Mouse (Mus musculus) G1E (cell line): ENCODE results near the gene Ccdc32. TPM values are rescaled to one million over a fixed set of nuclear protein-coding genes. Genes with fewer than 3 reads are reported as not detected.
A peak's percentile ranks its signal among the peaks of the same experiment; 100 is the strongest.

Experiments
- ATAC-seq: 2 replicates; pipeline ENCODE4 v1.8.0; 2016; ENCODE audit warnings: mild to moderate bottlenecking; ENCODE audit not compliant: insufficient number of reproducible peaks, poor library complexity, low FRiP score, severe bottlenecking; ENCODE audit errors: extremely low read depth
- DNase-seq: peaks from one replicate; pipeline ENCODE4 v3.0.0; 2012; ENCODE audit warnings: low spot score
- H3K27me3 ChIP-seq: 2 replicates; pipeline ENCODE4 v1.6.1; 2012; ENCODE audit warnings: mild to moderate bottlenecking, low read length, inconsistent platforms; ENCODE audit not compliant: insufficient read depth
- H3K36me3 ChIP-seq: replicated peaks from 2 replicates; pipeline ENCODE3; 2012; ENCODE audit warnings: mild to moderate bottlenecking, inconsistent platforms
- H3K4me1 ChIP-seq: 2 replicates; pipeline ENCODE4 v1.6.1; 2012; ENCODE audit warnings: low read depth, low read length, inconsistent platforms, mixed read lengths; ENCODE audit not compliant: insufficient read depth
- H3K4me3 ChIP-seq: 2 replicates; pipeline ENCODE4 v1.5.1; 2012; ENCODE audit warnings: low read depth, mild to moderate bottlenecking, inconsistent platforms, low read length, moderate library complexity, mixed read lengths
- H3K9me3 ChIP-seq: replicated peaks from 2 replicates; pipeline ENCODE4 v1.6.1; 2012; ENCODE audit warnings: inconsistent platforms
- CTCF ChIP-seq: IDR thresholded peaks from 2 replicates; pipeline ENCODE4 v1.5.1; 2012; ENCODE audit warnings: low read depth, low read length, inconsistent platforms, mixed read lengths
- GATA1 ChIP-seq: IDR thresholded peaks from 2 replicates; pipeline ENCODE4 v1.6.1; 2012; ENCODE audit warnings: borderline replicate concordance, low read length, inconsistent platforms, mixed read lengths
- GATA2 ChIP-seq: IDR thresholded peaks from 2 replicates; pipeline ENCODE4 v1.6.1; 2012; ENCODE audit warnings: low read depth, low read length, inconsistent platforms, borderline replicate concordance
- POLR2AphosphoS5 ChIP-seq: IDR thresholded peaks from 2 replicates; pipeline ENCODE4 v1.6.1; 2012; ENCODE audit warnings: low read depth, low read length, inconsistent platforms; ENCODE audit not compliant: insufficient replicate concordance
- TAL1 ChIP-seq: conservative IDR thresholded peaks from 2 replicates; pipeline ENCODE4 v1.6.1; 2012; ENCODE audit warnings: low read depth, low read length, inconsistent platforms, mixed read lengths
- polyA plus RNA-seq: library from polyadenylated mRNA; stranded (reverse); fragments of >175 nt; gene quantifications from 2 replicates; pipeline ENCODE4 v1.2.3, GENCODE M21; 2012
- total RNA-seq, 2 experiments: library from RNA; stranded (forward) in 1 of 2; stranded (reverse) in 1 of 2; fragments of 200-1000 nt in 1 of 2; fragments of >200 nt in 1 of 2; fragmentation: Nextera tagmentation in 1 of 2; gene quantifications; 2 replicates each; pipeline ENCODE4 v1.2.3; 2014 to 2017

The Ccdc32 gene
- total and polyA plus RNA-seq, 3 experiments = 13.7 to 28.1 (median 27.3) TPM

DNA sequence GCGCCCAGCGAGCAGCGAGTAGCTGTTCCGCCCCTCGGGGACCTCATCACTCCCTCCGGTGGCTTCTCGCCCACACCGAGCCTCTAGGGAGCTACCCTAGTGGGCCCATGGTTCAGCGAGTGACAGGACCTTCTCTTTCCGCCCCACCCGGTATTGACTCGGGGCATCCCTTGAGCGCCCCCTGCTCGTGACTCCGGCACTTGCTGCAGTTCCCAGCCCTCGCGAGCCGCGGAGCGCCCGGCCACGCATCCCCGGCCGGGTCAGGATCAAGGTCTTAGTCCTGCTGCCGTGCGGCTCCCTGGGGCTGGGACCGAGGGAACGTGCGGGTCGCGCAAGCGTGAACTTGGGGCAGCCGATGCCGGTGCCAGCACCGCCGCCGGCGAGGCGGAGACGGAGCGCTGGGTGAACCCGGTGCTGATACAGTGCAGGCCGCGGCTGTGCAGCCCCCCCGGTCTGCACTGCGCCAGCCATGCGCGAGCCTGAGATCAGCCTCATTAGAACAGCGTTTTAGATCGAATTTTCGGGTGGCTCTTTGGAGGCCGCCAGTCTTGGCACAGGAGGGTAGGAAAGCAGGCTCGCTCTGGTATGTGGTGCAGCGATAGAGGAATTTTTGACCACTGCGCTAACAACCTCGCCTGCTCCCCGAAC lies 52.8 kb downstream of the Ccdc32 start:
- H3K36me3 ChIP-seq = no peaks in the 10 kb centered on the region
- peaks cover 52% of the 10 kb centered on the region for H3K4me1 ChIP-seq
- no peaks in the 10 kb centered on the region for H3K9me3 ChIP-seq
- H3K27me3 ChIP-seq = peaks cover 7% of the 10 kb centered on the region
- DNase-seq (peak; percentile 95), ATAC-seq (peak; percentile 78)
- peak overlapping the region; percentile 73 for H3K4me3 ChIP-seq
- TF ChIP-seq GATA1 (no peak), TAL1 (no peak), POLR2AphosphoS5 (no peak), CTCF (peak; percentile 28; the same call in 1 of the 2 replicates), GATA2 (no peak)

DNA sequence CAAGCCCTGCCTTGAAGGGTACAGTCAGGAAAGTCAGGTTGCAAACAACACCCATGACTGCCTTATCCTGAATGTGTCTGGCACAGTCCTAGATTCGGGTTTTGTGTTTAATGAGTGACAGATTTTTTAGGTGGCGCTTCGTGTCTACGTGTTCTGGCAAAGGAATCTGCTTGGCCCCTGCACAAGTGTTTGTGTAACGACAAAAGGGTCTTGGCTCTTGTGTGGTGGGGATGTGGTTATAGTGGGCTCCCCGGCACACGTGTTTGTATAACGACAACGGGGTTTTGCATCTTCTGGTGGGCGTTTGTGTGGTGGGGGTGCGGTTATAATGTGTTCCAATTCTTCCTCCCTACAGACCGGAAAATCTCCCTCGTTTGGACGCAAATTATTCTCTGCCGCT lies 53.3 kb downstream of the Ccdc32 start:
- ATAC-seq (no peak), DNase-seq (no peak)
- Histone ChIP-seq H3K27me3 (peaks cover 5% of the 10 kb centered on the region), H3K4me3 (peak overlapping the region; percentile 73), H3K4me1 (peaks cover 52% of the 10 kb centered on the region), H3K36me3 (no peaks in the 10 kb centered on the region), H3K9me3 (no peaks in the 10 kb centered on the region)
- no peak for TF ChIP-seq TAL1
- TF ChIP-seq CTCF = no peak
- no peak for TF ChIP-seq GATA1
- TF ChIP-seq GATA2 = no peak
- no peak for TF ChIP-seq POLR2AphosphoS5

DNA sequence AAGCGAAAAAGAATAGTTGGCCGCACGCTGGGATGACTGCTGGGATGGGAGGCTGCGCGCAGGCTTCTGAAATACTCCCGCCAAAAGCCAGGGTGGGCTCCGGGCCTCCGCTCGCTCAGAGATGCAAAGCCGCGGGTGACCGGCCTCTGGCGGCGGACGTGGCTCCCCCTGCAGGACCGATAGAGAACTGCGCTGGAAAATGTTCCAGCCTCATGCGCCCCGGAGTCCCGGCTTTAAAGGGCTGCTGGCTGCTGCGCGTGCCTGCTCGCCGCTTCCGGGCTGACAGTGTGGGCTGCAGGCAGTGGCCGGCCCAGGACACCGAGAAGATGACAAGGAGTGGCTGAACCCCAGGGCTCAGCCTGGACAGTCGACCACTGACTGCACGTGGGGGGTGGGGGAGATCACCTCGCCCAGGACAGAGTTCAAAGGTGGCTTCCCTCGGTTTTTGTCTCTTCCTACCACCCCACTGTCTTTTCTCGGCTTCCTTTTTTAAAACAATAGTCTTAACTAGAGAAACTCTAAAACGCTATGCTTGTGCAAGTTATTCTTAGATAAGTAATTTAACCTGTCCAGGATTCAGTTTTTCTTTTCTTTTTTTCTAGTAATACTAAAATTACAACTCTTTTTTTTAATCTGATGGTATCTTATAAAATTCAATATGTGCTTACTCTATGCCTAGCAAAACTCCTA lies 56.4 kb downstream of the Ccdc32 start:
- TF ChIP-seq POLR2AphosphoS5 (no peak), GATA1 (no peak), GATA2 (no peak), CTCF (peak; percentile 62), TAL1 (no peak)
- H3K9me3 ChIP-seq = no peaks in the 10 kb centered on the region
- H3K27me3 ChIP-seq = no peaks in the 10 kb centered on the region
- peak; percentile 71 for ATAC-seq
- H3K4me3 ChIP-seq = peak overlapping the region; percentile 74
- H3K36me3 ChIP-seq = no peaks in the 10 kb centered on the region
- peaks cover 58% of the 10 kb centered on the region for H3K4me1 ChIP-seq
- DNase-seq = peak; percentile 77

DNA sequence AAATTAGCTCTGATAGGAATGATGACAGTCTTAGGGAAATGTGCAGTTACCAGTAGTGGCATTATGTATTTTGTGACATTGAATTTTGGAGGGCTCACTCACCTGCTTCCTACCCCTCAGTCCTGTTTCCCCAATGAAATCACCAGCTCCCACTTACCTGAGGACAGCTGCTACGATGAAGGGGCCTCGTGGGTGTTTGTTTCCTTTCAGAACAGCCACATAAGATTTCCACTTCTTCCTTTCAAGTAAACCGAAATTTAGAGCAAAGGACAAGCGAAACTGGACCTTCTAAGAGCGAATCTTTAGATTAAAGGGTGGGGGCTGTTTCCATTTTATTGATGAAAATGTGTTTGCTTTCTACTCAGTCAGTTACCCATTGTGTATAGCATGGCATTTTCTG lies 57.1 kb downstream of the Ccdc32 start:
- no peaks in the 10 kb centered on the region for H3K36me3 ChIP-seq
- H3K4me1 ChIP-seq = peaks cover 55% of the 10 kb centered on the region
- H3K4me3 ChIP-seq = no peak overlapping the region
- no peaks in the 10 kb centered on the region for H3K27me3 ChIP-seq
- TF ChIP-seq GATA1 (no peak), POLR2AphosphoS5 (no peak), GATA2 (no peak)
- no peak for DNase-seq
- no peak for ATAC-seq
- no peaks in the 10 kb centered on the region for H3K9me3 ChIP-seq

DNA sequence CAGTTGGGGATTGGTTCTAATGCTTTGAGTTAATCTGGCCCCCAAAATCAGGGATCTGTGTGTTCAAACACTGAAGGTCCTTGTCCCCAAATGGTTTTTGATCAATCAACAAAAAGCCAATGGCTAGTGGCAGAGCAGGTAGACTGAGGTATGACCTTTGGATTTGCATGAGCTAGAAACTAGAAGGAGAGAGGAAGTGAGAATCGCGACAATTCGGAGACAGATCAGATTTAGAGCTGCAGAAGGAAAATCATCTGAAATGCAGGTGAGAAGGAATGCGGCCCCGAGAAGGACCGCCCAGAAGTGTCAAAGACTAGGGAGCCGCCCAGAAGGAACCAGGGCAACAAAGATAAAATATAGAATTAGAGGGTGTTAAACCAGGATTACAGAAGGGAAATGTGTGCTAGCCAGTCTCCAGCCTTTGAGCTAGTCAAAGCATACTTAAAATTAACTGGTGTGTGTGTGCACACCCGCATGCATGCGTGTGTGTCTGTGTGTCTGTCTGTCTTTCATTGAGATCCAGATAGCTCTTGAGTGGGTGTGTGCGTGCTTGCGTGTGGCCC lies 59.5 kb downstream of the Ccdc32 start:
- H3K27me3 ChIP-seq = no peaks in the 10 kb centered on the region
- DNase-seq = no peak
- peaks cover 45% of the 10 kb centered on the region for H3K4me1 ChIP-seq
- no peak overlapping the region for H3K4me3 ChIP-seq
- no peak for TF ChIP-seq CTCF
- TF ChIP-seq TAL1 = no peak
- no peak for TF ChIP-seq GATA2
- no peak for TF ChIP-seq GATA1
- no peak for TF ChIP-seq POLR2AphosphoS5
- H3K9me3 ChIP-seq = no peaks in the 10 kb centered on the region
- no peak for ATAC-seq
- no peaks in the 10 kb centered on the region for H3K36me3 ChIP-seq

Other genes with a start within 250 kb of the Ccdc32 start
- gene Disp2, start 249.7 kb downstream of the Ccdc32 start, total RNA-seq (2014; fragmentation: Nextera tagmentation) = not detected in 2 replicates
- 0.16 and 0.17 TPM in 2 replicates for gene Disp2, start 249.7 kb downstream of the Ccdc32 start, total RNA-seq (2017)
- 0.03 and 0.04 TPM in 2 replicates for gene Disp2, start 249.7 kb downstream of the Ccdc32 start, polyA plus RNA-seq
- 40.6 and 65.7 TPM in 2 replicates for gene Knstrn, start 215.4 kb downstream of the Ccdc32 start, total RNA-seq (2014; fragmentation: Nextera tagmentation)
- gene Knstrn, start 215.4 kb downstream of the Ccdc32 start, total RNA-seq (2017) = 78.0 and 98.1 TPM in 2 replicates
- 86.4 and 137 TPM in 2 replicates for gene Knstrn, start 215.4 kb downstream of the Ccdc32 start, polyA plus RNA-seq
- 13.4 and 18.5 TPM in 2 replicates for gene Ivd, start 167.4 kb downstream of the Ccdc32 start, total RNA-seq (2014; fragmentation: Nextera tagmentation)
- 22.2 and 25.4 TPM in 2 replicates for gene Ivd, start 167.4 kb downstream of the Ccdc32 start, total RNA-seq (2017)
- gene Ivd, start 167.4 kb downstream of the Ccdc32 start, polyA plus RNA-seq = 11.4 and 11.5 TPM in 2 replicates
- gene Bahd1, start 129.0 kb downstream of the Ccdc32 start, total RNA-seq (2014; fragmentation: Nextera tagmentation) = 38.2 and 53.9 TPM in 2 replicates
- gene Bahd1, start 129.0 kb downstream of the Ccdc32 start, total RNA-seq (2017) = 11.0 and 12.5 TPM in 2 replicates
- 135 and 153 TPM in 2 replicates for gene Bahd1, start 129.0 kb downstream of the Ccdc32 start, polyA plus RNA-seq
- gene Chst14, start 102.9 kb downstream of the Ccdc32 start, total RNA-seq (2014; fragmentation: Nextera tagmentation) = 2.5 and 4.3 TPM in 2 replicates
- gene Chst14, start 102.9 kb downstream of the Ccdc32 start, total RNA-seq (2017) = 1.2 and 1.3 TPM in 2 replicates
- 4.9 and 7.0 TPM in 2 replicates for gene Chst14, start 102.9 kb downstream of the Ccdc32 start, polyA plus RNA-seq
- 24.8 and 26.7 TPM in 2 replicates for gene Rpusd2, start 5.4 kb upstream of the Ccdc32 start, total RNA-seq (2014; fragmentation: Nextera tagmentation)
- gene Rpusd2, start 5.4 kb upstream of the Ccdc32 start, total RNA-seq (2017) = 15.4 and 18.5 TPM in 2 replicates
- gene Rpusd2, start 5.4 kb upstream of the Ccdc32 start, polyA plus RNA-seq = 7.6 and 8.3 TPM in 2 replicates
- 174 and 183 TPM in 2 replicates for gene Knl1, start 17.7 kb upstream of the Ccdc32 start, total RNA-seq (2014; fragmentation: Nextera tagmentation)
- 75.2 and 85.0 TPM in 2 replicates for gene Knl1, start 17.7 kb upstream of the Ccdc32 start, total RNA-seq (2017)
- gene Knl1, start 17.7 kb upstream of the Ccdc32 start, polyA plus RNA-seq = 13.6 and 14.1 TPM in 2 replicates
- 37.2 and 55.1 TPM in 2 replicates for gene Rad51, start 83.4 kb upstream of the Ccdc32 start, total RNA-seq (2014; fragmentation: Nextera tagmentation)
- gene Rad51, start 83.4 kb upstream of the Ccdc32 start, total RNA-seq (2017) = 27.9 and 40.0 TPM in 2 replicates
- gene Rad51, start 83.4 kb upstream of the Ccdc32 start, polyA plus RNA-seq = 28.8 and 40.3 TPM in 2 replicates
- gene Rmdn3, start 127.6 kb upstream of the Ccdc32 start, total RNA-seq (2014; fragmentation: Nextera tagmentation) = 69.1 and 77.4 TPM in 2 replicates
- 95.9 and 104 TPM in 2 replicates for gene Rmdn3, start 127.6 kb upstream of the Ccdc32 start, total RNA-seq (2017)
- gene Rmdn3, start 127.6 kb upstream of the Ccdc32 start, polyA plus RNA-seq = 53.7 and 54.9 TPM in 2 replicates
- gene Gchfr, start 138.4 kb upstream of the Ccdc32 start, total RNA-seq (2014; fragmentation: Nextera tagmentation) = 1.3 TPM in 1 of 2 replicates, not detected in the other
- 6.7 and 9.8 TPM in 2 replicates for gene Gchfr, start 138.4 kb upstream of the Ccdc32 start, total RNA-seq (2017)
- gene Gchfr, start 138.4 kb upstream of the Ccdc32 start, polyA plus RNA-seq = 40.2 and 43.5 TPM in 2 replicates
- gene Gm14137, start 145.1 kb upstream of the Ccdc32 start, total RNA-seq (2014; fragmentation: Nextera tagmentation) = not detected in 2 replicates
- gene Gm14137, start 145.1 kb upstream of the Ccdc32 start, total RNA-seq (2017) = 0.06 and 0.16 TPM in 2 replicates
- 0.02 TPM in 1 of 2 replicates, not detected in the other for gene Gm14137, start 145.1 kb upstream of the Ccdc32 start, polyA plus RNA-seq
- 18.4 and 23.4 TPM in 2 replicates for gene Zfyve19, start 179.2 kb upstream of the Ccdc32 start, total RNA-seq (2014; fragmentation: Nextera tagmentation)
- gene Zfyve19, start 179.2 kb upstream of the Ccdc32 start, total RNA-seq (2017) = 26.8 and 28.9 TPM in 2 replicates
- 18.8 and 22.7 TPM in 2 replicates for gene Zfyve19, start 179.2 kb upstream of the Ccdc32 start, polyA plus RNA-seq
- gene Dnajc17, start 179.4 kb upstream of the Ccdc32 start, total RNA-seq (2014; fragmentation: Nextera tagmentation) = 17.0 and 41.4 TPM in 2 replicates
- gene Dnajc17, start 179.4 kb upstream of the Ccdc32 start, total RNA-seq (2017) = 16.9 and 24.9 TPM in 2 replicates
- 32.5 TPM in 2 replicates for gene Dnajc17, start 179.4 kb upstream of the Ccdc32 start, polyA plus RNA-seq
- gene Ppp1r14d, start 200.5 kb upstream of the Ccdc32 start, total RNA-seq (2014; fragmentation: Nextera tagmentation) = not detected in 2 replicates
- not detected in 2 replicates for gene Ppp1r14d, start 200.5 kb upstream of the Ccdc32 start, total RNA-seq (2017)
- gene Ppp1r14d, start 200.5 kb upstream of the Ccdc32 start, polyA plus RNA-seq = not detected in 2 replicates
- not detected in 2 replicates for gene Spint1, start 208.0 kb upstream of the Ccdc32 start, total RNA-seq (2014; fragmentation: Nextera tagmentation)
- gene Spint1, start 208.0 kb upstream of the Ccdc32 start, total RNA-seq (2017) = 0.55 TPM in 1 of 2 replicates, not detected in the other
- not detected in 2 replicates for gene Spint1, start 208.0 kb upstream of the Ccdc32 start, polyA plus RNA-seq
- gene Rhov, start 241.9 kb upstream of the Ccdc32 start, total RNA-seq (2014; fragmentation: Nextera tagmentation) = not detected in 2 replicates
- gene Rhov, start 241.9 kb upstream of the Ccdc32 start, total RNA-seq (2017) = 0.11 TPM in 1 of 2 replicates, not detected in the other
- not detected in 2 replicates for gene Rhov, start 241.9 kb upstream of the Ccdc32 start, polyA plus RNA-seq